Mouse (Mus musculus) limb, embryonic 14.5 days (tissue): ENCODE results near the gene Gpx4. TPM values are rescaled to one million over a fixed set of nuclear protein-coding genes. Genes with fewer than 3 reads are reported as not detected.

Experiments
- ATAC-seq: fragments of 200-750 bp; cut with Nextera tagmentation; 2 replicates; pipeline ENCODE4 v1.8.0; 2017; ENCODE audit warnings: low read depth, moderate number of reproducible peaks, moderate TSS enrichment; ENCODE audit not compliant: low FRiP score
- DNase-seq: peaks from one replicate; pipeline ENCODE4 v3.0.0-alpha.2; 2015; ENCODE audit warnings: low spot score
- H3K27ac ChIP-seq: fragments of 300-500 bp; sonication (generic); replicated peaks from 2 replicates; pipeline ENCODE4 v1.5.1; 2014; ENCODE audit warnings: low read depth, mild to moderate bottlenecking, low read length, moderate library complexity, mixed read lengths
- H3K27me3 ChIP-seq: fragments of 300-500 bp; sonication (generic); 2 replicates; pipeline ENCODE4 v1.6.1; 2014; ENCODE audit warnings: low read length, mixed read lengths; ENCODE audit not compliant: control insufficient read depth, insufficient read depth
- H3K36me3 ChIP-seq: fragments of 300-500 bp; sonication (generic); 2 replicates; pipeline ENCODE4 v1.6.1; 2014; ENCODE audit warnings: mild to moderate bottlenecking, low read length, moderate library complexity, mixed read lengths; ENCODE audit not compliant: control insufficient read depth, insufficient read depth
- H3K4me1 ChIP-seq: fragments of 300-500 bp; sonication (generic); 2 replicates; pipeline ENCODE4 v1.6.1; 2014; ENCODE audit warnings: antibody characterized with exemption, low read length, mixed read lengths; ENCODE audit not compliant: control insufficient read depth, insufficient read depth
- H3K4me2 ChIP-seq: fragments of 300-500 bp; sonication (generic); replicated peaks from 2 replicates; pipeline ENCODE4 v1.6.1; 2014; ENCODE audit warnings: low read depth, mild to moderate bottlenecking, low read length, moderate library complexity; ENCODE audit not compliant: severe bottlenecking
- H3K4me3 ChIP-seq: fragments of 300-500 bp; sonication (generic); replicated peaks from 2 replicates; pipeline ENCODE4 v1.5.1; 2014; ENCODE audit warnings: low read length
- H3K9ac ChIP-seq: fragments of 300-500 bp; sonication (generic); 2 replicates; pipeline ENCODE4 v1.6.1; 2014; ENCODE audit warnings: mild to moderate bottlenecking, low read depth, low read length, moderate library complexity; ENCODE audit not compliant: severe bottlenecking
- H3K9me3 ChIP-seq: fragments of 300-500 bp; sonication (generic); 2 replicates; pipeline ENCODE4 v1.6.1; 2016; ENCODE audit warnings: low read length; ENCODE audit not compliant: control insufficient read depth
- POLR2A ChIP-seq: fragments of 200-500 bp; IDR thresholded peaks from 2 replicates; pipeline ENCODE4 v1.8.0; 2012; ENCODE audit warnings: inconsistent platforms, mild to moderate bottlenecking, moderate library complexity, borderline replicate concordance; ENCODE audit not compliant: insufficient read depth, insufficient read length; ENCODE audit errors: extremely low read depth
- WGBS: fragments of 180-500 bp; shearing (Covaris S2); extraction: QIAGEN DNeasy Blood & Tissue Kit; methylation state at CpG from one replicate; pipeline ENCODE4 v1.1.7; 2014; 5-methylcytosine and 5-hydroxymethylcytosine counted together
- polyA plus RNA-seq, 2 experiments: library from polyadenylated mRNA; depleted of rRNA in 1 of 2; stranded (reverse) in 1 of 2; unstranded in 1 of 2; fragments of >200 nt; fragmentation: Nextera tagmentation in 1 of 2; extraction: Ambion mirVana in 1 of 2; gene quantifications; 2 replicates each; pipeline versions ENCODE4 v1.2.1 to v1.2.3; 2012 to 2014

Gpx4 gene
- polyA plus RNA-seq, 2 experiments = 379 to 493 TPM

DNA sequence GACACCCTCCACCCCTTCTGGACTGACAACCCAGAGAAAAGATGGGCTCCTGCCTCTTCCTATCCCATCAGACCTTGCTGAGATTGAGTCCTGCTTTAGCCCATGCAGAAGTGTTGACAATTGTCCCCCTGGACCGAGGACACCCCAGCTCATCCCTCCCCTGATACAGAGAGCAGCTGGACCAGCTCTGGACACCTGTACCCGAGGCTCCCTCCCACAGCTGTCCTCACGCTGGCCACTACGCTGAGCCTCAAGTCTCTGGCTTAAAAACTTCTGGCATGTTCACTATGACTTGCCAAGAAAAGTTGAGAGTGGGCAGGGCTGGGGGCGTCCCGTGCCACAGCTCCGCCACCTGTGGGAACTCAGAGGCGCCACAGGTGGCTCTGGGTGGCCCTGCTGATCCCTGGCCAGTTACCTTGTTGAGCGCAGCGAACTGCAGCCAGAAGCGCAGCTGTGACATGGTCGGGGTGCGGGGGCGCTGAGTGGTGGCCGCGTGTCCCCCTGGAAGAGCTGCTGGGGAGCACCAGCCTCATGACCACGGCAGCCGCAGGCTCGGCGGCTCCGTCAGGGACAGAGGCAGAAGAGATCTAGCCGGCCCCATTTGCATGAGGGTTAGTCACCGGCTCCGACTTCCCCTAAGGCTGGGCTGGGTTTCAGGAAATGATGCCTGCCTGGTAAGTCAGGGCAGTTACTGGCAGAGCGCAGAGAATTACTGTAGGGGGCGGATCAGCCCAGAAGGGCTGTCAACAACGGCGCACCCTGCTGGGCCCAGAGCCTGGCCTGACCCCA lies 28.0 kb downstream of the Gpx4 start:
- peak overlapping the region; percentile 25; the same call in 1 of the 2 replicates for H3K4me2 ChIP-seq
- DNase-seq = peak; percentile 63
- H3K27ac ChIP-seq = no peak overlapping the region
- peaks cover 15% of the 10 kb centered on the region for H3K36me3 ChIP-seq
- peak; percentile 54; the same call in 1 of the 2 replicates for ATAC-seq
- peaks cover 8% of the 10 kb centered on the region; the same call in 1 of the 2 replicates for H3K4me1 ChIP-seq
- TF ChIP-seq POLR2A = no peak
- H3K9me3 ChIP-seq = no peaks in the 10 kb centered on the region
- WGBS = 14% methylated on average over 27 of the region's 28 CpGs
- H3K9ac ChIP-seq = peak overlapping the region; percentile 25; the same call in 1 of the 2 replicates
- H3K27me3 ChIP-seq = no peaks in the 10 kb centered on the region
- 0 out of 2 replicates have a peak overlapping the region, but pooled peaks have one; percentile 13 for H3K4me3 ChIP-seq

DNA sequence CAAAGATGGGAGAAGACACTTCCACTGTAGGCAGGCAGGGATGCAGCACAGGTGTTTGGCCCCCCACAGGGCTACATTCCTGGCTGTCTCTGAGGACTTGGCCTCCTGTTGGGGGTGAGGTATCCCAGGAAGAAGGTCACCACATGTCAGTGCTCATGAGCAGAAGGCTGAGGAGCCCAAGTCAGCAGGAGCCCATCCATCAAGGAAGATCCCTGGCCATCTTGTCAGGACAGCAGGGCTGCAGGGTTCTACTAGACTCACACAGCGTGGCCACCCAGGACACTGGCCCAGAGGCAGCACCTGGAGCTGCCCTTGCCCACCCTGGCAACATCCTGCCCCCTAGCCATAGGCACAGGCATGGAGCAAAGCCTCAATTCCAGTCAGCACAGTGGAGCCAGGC lies 29.0 kb downstream of the Gpx4 start:
- no peaks in the 10 kb centered on the region for H3K9me3 ChIP-seq
- no peak overlapping the region for H3K4me3 ChIP-seq
- H3K9ac ChIP-seq = no peak overlapping the region
- no peak for DNase-seq
- no peak overlapping the region for H3K4me2 ChIP-seq
- peaks cover 8% of the 10 kb centered on the region; the same call in 1 of the 2 replicates for H3K4me1 ChIP-seq
- no peak overlapping the region for H3K27ac ChIP-seq
- no peak for ATAC-seq
- TF ChIP-seq POLR2A = no peak
- H3K36me3 ChIP-seq = peaks cover 21% of the 10 kb centered on the region
- H3K27me3 ChIP-seq = no peaks in the 10 kb centered on the region
- 78% methylated on average over 1 of the region's 1 CpGs for WGBS

DNA sequence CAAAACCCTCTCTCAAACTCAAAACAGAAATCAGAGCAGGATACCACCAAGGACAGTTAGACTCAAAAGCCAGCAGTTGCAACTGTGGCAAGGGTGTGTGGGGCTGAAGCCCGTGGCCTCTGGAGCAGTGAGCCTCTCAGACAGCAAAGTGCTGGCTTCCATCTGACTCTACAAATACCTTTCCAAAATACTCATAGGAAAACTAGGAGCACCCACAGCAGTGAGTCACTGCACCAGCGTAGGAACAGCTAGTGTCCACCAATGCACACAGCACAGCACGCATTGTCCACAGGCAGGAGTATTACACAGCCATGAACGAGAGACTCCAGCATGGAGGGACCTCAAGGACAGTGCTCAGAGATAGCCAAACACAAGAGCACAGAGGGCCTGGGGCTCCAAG lies 29.4 kb downstream of the Gpx4 start:
- 92% methylated on average over 4 of the region's 4 CpGs for WGBS
- TF ChIP-seq POLR2A = no peak
- no peaks in the 10 kb centered on the region for H3K9me3 ChIP-seq
- H3K4me1 ChIP-seq = peaks cover 6% of the 10 kb centered on the region; the same call in 1 of the 2 replicates
- H3K36me3 ChIP-seq = peaks cover 24% of the 10 kb centered on the region
- H3K4me3 ChIP-seq = no peak overlapping the region
- ATAC-seq = no peak
- no peak for DNase-seq
- H3K4me2 ChIP-seq = no peak overlapping the region
- H3K27me3 ChIP-seq = no peaks in the 10 kb centered on the region
- H3K27ac ChIP-seq = no peak overlapping the region
- no peak overlapping the region for H3K9ac ChIP-seq

DNA sequence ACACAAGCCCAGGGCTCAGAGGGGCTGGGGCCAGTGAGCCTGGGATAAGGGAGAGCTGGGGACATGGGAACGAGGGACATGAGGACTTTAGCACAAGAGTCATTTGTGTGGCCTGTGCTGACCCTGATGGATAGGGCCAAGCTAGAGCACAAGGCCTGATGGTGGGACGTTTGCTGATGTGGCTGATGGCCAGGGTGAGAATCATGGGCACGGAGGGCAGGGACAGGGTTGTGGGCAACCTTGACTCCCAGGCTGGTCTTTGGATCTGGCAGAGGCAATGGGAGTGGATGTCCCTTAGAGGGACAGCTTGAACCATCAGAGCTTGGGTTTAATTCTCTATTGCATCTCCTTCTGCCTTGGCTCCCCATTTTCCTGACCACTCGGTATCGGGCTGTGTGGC lies 30.3 kb downstream of the Gpx4 start:
- no peak overlapping the region for H3K27ac ChIP-seq
- no peak overlapping the region for H3K4me3 ChIP-seq
- WGBS = 86% methylated on average over 5 of the region's 5 CpGs
- no peaks in the 10 kb centered on the region for H3K9me3 ChIP-seq
- 0 out of 2 replicates have a peak, but pooled peaks cover 3% of the 10 kb centered on the region for H3K4me1 ChIP-seq
- no peak for DNase-seq
- peaks cover 33% of the 10 kb centered on the region for H3K36me3 ChIP-seq
- no peak overlapping the region for H3K4me2 ChIP-seq
- no peak for TF ChIP-seq POLR2A
- H3K27me3 ChIP-seq = no peaks in the 10 kb centered on the region
- no peak overlapping the region for H3K9ac ChIP-seq
- ATAC-seq = no peak

DNA sequence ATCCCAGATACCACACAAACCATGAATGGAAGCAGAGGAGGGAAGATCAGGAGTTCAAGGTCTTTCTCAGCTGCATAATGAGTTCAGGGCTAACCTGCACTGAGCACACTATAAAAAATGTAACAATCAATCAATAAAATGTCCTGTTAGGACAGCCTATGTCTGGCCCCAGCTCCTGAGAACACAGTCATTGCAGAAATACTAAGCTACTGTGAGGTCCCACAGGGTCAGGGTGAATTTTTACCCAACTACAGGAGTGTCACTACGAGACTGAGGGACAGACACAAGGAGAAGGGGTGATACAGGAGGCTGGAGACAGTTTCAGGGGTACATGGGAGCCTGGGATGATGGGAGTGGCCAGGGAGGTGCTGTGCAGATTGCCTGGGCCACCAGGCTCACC lies 31.4 kb downstream of the Gpx4 start:
- peaks cover 41% of the 10 kb centered on the region for H3K36me3 ChIP-seq
- WGBS = 100% methylated on average over 1 of the region's 1 CpGs
- H3K4me1 ChIP-seq = 0 out of 2 replicates have a peak, but pooled peaks cover 3% of the 10 kb centered on the region
- no peaks in the 10 kb centered on the region for H3K27me3 ChIP-seq
- no peak for TF ChIP-seq POLR2A
- H3K4me3 ChIP-seq = no peak overlapping the region
- H3K27ac ChIP-seq = no peak overlapping the region
- ATAC-seq (no peak), DNase-seq (no peak)
- no peak overlapping the region for H3K4me2 ChIP-seq
- no peaks in the 10 kb centered on the region for H3K9me3 ChIP-seq
- H3K9ac ChIP-seq = no peak overlapping the region
